Mouse (Mus musculus): Measurements from ENCODE around the gene Prex1.

Prex1 gene

GRCm38 (mm10) chr2:166631621-166632171 is 81.9 kb downstream of the Prex1 start:
- DNase-seq = no peak

DNA sequence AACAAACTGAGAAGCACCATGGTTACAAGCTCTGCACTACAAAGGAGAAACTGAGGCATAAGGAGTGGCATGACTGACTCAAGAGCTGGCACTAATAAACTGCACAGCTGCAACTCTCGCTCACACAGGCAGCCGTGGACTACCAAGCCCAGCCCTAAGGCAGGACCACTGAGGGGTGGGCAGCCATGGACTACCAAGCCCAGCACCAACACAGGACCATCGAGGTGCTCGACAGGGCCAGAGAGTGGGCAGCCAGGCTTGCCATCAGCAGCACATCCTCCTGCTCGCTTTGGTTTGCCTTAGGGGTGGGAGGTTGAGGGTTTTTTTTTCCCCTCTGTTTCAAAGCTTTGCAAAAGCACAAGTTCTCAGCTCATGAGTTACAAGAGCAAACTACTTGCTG is 82.4 kb downstream of the Prex1 start:
- no peak for DNase-seq

DNA sequence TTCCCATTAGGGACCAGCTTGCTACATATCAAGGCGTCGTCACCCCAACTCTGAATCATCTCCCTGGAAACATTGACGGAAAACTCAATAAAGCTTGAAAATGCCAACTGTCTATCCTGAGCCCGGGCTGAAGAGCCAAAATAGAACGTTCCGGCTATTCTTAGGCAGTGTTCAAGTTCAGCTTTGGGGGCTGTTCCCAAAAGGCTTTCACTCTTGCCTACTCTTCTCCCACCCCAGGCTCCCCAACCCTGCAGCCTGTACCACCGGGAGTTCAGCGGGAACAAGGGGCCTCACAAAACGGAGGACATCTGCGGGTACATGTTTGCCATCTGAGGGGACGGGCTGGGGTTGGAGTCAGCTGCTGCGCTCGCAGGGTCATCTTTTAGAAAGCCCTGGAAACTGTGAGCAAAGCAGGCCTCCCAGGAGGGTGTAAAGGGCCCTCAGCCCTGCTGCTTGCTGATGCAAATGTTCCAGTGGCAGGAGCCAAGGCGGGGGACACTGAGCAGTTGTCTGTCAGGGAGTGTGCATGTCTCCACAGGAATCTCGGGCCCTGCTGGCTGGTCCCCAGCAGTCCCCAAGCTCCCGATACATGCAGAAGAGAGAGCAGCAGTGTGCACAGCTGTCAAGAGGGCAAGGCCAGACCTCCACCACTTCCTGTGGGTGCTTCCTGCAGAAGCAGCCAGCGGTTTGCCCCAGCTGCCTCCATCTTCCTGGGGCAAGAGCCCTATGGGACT is 83.5 kb downstream of the Prex1 start:
- DNase-seq = no peak

DNA sequence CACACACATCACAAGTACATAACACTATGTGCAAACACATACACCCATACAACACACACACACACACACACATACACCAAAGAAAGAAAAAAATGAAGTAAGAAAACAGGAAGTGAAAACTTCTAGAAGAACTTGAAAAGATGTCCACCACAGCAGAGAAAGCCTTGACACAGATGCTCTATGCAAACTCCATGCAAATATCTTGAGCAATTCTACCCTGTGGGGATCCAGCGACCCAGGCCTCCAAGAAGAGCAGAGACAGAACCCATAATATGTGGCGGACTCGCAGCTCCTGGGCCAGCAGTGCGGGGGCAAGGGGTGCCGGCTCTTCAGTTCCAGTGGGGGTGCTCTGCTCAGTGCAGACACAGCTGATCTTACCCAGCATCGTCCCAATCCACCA is 86.1 kb downstream of the Prex1 start:
- no peak for DNase-seq

- no peak for DNase-seq
Measured at GRCm38 (mm10) chr2:166625219-166625618, 88.4 kb downstream of the Prex1 start.

- DNase-seq = no peak
Measured at GRCm38 (mm10) chr2:166623081-166623567, 90.5 kb downstream of the Prex1 start.

DNA sequence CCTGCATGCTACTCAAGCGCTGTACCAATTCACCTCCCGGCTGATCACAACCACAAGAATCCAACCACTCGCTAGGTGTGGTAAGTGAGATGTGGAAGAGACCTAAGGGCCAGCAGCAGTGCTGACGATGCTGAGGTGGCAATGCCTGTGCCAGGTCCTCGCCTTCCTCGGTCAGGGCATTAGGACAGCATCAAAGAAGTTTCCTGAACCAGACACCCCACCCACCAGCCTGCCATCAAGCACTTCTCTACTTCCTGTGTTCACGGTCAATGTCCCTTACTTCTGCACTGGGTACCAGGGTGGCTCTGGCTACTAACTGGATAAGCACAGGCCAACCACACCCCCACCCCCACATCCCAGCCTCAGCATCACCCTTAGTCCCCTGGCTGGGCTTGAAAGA is 91.0 kb downstream of the Prex1 start:
- DNase-seq = no peak

DNA sequence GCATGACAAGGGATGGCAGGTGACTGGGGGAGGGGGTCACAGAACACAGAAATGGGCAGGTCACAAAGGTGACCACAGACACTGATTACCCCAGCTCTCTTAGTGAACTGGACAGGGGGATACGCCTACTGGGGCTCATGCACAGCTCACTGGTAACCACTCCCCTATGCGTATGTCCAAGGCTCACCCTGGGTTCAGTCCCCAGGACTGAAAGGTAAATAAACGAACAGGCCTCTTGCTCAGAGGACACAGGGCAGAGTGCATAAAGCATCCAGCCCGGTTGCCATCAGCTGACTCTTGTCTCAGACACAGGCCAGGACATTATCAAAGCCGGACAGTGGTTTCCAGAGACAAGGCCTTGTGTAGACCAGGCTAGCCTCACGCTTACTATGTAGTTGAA is 91.6 kb downstream of the Prex1 start:
- no peak for DNase-seq

- no peak for DNase-seq
Measured at GRCm38 (mm10) chr2:166620529-166621466, 92.8 kb downstream of the Prex1 start.

- no peak for DNase-seq
Measured at GRCm38 (mm10) chr2:166619906-166620490, 93.6 kb downstream of the Prex1 start.

GRCm38 (mm10) chr2:166619270-166619669 is 94.4 kb downstream of the Prex1 start:
- no peak for DNase-seq

DNA sequence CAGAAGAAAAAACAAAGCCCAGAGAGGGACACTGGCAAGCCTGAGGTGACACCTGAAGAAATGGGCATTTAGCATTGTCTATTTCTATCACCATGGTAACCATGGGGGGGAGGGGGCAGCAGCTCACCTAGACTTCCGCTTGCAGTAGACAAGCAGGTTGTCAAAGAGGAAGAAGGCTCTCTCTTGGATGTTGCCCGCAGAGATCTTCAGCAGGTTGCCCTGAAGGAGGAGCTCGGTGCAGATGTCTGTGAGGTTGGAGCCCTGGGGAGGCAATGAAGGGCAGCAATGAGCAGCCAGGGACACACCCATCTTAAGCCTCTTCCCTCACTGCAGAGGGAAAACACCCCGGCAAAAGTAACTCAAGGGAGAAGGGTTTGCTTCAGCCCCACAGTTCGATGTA is 95.9 kb downstream of the Prex1 start:
- DNase-seq = no peak

DNA sequence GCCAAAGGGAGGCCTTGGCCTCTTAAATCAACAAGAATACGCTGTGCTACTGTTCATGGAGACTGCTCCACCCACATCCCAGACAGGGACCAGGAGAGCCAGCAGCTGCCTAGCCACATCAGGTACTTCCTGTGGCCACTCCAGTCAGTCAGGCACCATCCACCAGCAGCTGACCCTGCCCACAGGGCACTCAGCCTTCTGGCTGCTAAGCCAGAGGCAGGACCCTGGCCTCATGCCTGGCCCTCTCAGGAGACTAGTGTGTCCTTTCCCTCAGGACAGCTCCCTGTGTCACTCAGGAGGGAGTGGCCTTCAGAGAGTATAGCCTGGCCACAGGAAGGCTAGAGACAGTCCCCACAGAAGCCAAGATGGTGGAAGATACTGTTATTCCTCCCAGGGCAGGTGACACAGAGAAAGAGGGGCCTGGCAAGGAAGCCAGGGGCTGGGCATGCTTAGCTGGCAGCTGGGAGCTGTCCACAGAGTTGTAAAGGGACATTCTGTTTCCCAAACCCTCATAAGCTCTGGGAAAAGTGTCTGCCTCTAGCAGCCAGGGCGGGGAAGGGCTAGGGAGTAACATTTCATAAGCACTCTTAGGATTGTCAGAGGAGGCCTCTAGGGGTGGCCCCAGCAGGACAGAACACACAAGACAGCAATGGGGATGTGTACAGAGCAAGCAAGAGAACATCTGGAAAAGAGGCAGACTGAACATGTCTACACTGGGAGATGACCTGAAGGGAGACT is 98.1 kb downstream of the Prex1 start:
- DNase-seq = no peak

DNA sequence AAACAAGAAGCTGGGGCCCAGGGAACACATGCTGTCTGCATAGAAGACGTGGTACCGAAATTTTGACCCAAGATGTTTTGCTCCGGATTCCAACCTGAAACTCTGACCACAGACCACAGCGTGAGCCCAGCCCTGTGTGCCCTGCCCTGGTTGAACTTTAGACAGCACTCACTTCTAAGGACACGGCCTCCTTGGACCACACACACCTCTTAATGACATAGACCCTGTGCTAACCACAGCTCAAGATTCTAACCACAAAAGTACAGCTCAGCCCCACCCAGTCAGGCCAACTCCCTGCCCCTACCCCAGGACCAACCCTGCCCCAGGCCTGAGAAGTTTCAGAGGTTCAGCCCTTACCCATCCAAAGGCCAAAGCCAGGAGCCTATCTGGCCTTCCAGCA is 103.4 kb downstream of the Prex1 start:
- no peak for DNase-seq

GRCm38 (mm10) chr2:166608509-166608908 is 105.1 kb downstream of the Prex1 start:
- DNase-seq = no peak

DNA sequence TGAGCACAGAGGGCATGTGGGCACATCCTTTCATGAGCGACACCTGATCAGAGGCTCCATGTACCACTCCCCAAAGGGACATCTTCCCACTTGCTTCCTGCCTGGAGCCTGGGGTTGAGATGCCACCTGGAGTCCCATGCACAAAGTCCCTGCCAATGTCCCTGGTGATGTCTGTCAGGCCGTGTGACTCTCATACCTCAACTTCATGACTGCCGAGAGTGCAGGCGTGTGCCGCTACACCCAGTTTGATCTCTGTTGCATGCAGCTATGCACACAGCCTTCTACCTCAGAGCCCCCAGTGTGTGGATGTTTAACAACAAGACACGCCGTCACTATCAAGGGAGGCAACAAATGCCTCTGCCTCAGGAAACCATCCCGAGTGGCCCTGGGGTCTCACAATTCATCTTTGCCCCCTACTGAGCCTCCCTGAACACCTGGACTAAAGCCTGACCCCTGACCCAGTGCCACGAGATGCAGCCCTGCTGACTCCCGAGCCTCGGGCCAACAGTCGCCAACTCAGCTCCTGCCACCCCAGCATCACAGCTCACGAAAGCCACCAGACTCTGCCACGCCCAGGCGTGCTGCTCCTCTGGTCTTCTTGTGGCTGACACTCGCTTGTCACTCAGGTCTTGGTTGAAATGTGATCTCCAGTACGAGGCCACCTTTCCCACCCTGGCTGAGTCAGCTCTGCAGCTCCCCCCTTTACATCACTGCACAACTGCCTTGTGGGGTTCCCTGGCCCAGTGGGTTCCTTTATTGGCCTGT is 107.0 kb downstream of the Prex1 start:
- no peak for DNase-seq

DNA sequence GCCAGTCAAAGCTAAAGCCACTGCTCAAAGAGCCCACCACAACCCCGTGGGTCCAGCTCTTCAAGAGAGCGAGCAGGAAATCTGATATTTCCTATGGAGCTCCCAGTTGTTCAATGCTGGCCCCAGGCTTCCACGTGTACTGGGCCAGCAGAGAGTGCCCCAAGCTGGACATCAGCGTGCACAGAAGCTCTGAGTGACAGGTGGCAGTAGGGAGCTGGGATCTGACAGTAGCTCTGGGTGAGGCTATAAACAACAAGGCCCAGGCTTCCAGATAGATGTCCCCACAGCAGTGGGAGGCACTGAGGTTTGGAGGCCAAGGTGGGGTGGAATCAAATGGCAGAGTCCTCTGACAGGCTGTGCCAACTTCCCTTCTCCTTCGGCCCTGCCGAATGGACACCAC is 107.6 kb downstream of the Prex1 start:
- DNase-seq = no peak

- no peak for DNase-seq
Measured at GRCm38 (mm10) chr2:166605164-166605831, 108.3 kb downstream of the Prex1 start.

DNA sequence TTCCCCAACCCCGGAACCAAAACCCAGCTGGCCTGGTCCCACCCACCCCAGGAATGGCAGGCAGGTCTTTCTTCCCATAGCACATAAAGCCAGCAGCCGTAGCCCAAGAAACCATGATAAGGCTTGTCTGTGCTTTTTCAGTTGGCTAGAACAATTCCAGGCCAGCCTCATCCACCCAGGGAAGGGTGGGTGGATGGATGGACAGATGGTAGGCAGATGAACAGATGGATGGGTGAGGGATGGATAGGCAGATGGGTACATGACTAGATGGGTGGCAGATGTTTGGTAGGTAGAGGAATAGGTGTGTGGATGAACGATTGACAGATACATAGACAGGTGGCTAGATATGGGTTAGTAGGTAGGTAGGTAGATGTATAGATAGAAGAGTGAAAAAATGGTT is 110.7 kb downstream of the Prex1 start:
- no peak for DNase-seq

DNA sequence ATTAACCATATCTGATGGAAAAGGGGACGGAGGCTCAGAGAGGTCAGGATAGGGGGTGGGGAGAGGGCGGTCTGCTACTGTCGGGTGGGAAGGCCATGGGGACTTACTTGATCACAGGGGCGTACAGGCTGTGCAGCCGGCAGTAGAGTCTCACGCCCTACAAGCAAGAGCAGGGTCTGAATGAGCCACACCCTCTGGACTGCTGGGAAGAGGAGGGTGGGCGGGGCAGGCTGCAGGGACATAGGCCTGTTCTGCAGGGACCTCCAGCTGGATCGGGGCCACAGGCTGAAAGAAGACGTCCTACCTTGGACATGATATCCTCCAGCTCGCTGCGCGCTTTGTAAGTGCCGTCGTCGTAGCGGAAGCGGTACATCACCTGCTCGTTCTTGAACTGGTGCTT is 112.2 kb downstream of the Prex1 start:
- no peak for DNase-seq

- no peak for DNase-seq
Measured at GRCm38 (mm10) chr2:166598453-166599155, 115.0 kb downstream of the Prex1 start.

Data from cerebellum, adult 11 months (tissue).